Mouse (Mus musculus) left cerebral cortex, adult 18-20 months (tissue): ENCODE results near the gene Nek1. TPM values are rescaled to one million over a fixed set of nuclear protein-coding genes. Genes with fewer than 3 reads are reported as not detected.

Experiments used
- DNase-seq, 2 experiments: peaks; one replicate each; pipeline ENCODE4 v3.0.0; 2021 to 2022; ENCODE audit warnings: low spot score in 2 of 2, mixed read lengths in 1 of 2
- total RNA-seq, 2 experiments: library from RNA; stranded (reverse); gene quantifications; 2 replicates each; pipeline ENCODE4 v1.2.3; 2021

Nek1 gene
- total RNA-seq, 2 experiments from 2014 or later = 26.9 to 30.6 TPM

GRCm38 (mm10) chr8:61150596-61150995, 157.6 kb downstream of the Nek1 start:
- no peak for DNase-seq

- no peak for DNase-seq
These were observed 163.4 kb downstream of the Nek1 start for GRCm38 (mm10) chr8:61156406-61156805.

GRCm38 (mm10) chr8:61158540-61158939, 165.5 kb downstream of the Nek1 start:
- no peak for DNase-seq

GRCm38 (mm10) chr8:61161461-61162185, 168.6 kb downstream of the Nek1 start:
- DNase-seq = no peak

GRCm38 (mm10) chr8:61162186-61162566, 169.2 kb downstream of the Nek1 start:
- DNase-seq = no peak

GRCm38 (mm10) chr8:61171546-61171945, 178.6 kb downstream of the Nek1 start:
- DNase-seq = no peak

- no peak for DNase-seq
These were observed 181.0 kb downstream of the Nek1 start for GRCm38 (mm10) chr8:61173921-61174492.

GRCm38 (mm10) chr8:61175876-61176275, 182.9 kb downstream of the Nek1 start:
- no peak for DNase-seq

GRCm38 (mm10) chr8:61177680-61178593, 184.9 kb downstream of the Nek1 start:
- no peak for DNase-seq

- DNase-seq = no peak
These were observed 185.7 kb downstream of the Nek1 start for GRCm38 (mm10) chr8:61178594-61179140.

Other genes starting within 250 kb of the Nek1 start
- gene Hpf1, start 102.8 kb upstream of the Nek1 start, total RNA-seq = 10 to 100 TPM; 52.6 TPM
- 100 to 1,000 TPM; 122 to 128 TPM for gene Clcn3, start 9.9 kb upstream of the Nek1 start, total RNA-seq
- gene Sh3rf1, start 230.7 kb downstream of the Nek1 start, total RNA-seq = 10 to 100 TPM; 38.7 to 39.5 TPM